Mouse (Mus musculus): ENCODE results near the gene Olfr119.
"Not testable (repeated sequence)": the region's sequence is repeated elsewhere in the genome, so short reads cannot be mapped to it uniquely, and the experiment has no call there.

Gene Olfr119

DNA sequence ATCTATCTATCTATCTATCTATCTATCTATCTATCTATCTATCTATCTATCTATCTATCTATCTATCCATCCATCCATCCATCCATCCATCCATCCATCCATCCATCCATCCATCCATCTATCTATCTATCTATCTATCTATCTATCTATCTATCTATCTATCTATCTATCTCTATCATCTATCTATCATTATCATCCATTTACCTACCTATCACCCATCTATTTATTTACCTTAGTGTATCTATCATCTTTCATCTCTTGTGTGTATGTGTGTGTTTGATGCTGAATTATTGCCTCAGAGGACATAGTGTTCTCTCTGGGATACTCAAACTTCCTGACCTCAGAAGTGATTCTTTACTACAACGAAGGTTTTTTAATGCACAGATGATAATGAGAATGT lies at the start of gene Olfr119:
Olfr119 (plus strand) TSS at position 301 of the 400 bp plus-strand sequence.
- not testable (repeated sequence) for DNase-seq (ENCODE audit: low spot score)

DNA sequence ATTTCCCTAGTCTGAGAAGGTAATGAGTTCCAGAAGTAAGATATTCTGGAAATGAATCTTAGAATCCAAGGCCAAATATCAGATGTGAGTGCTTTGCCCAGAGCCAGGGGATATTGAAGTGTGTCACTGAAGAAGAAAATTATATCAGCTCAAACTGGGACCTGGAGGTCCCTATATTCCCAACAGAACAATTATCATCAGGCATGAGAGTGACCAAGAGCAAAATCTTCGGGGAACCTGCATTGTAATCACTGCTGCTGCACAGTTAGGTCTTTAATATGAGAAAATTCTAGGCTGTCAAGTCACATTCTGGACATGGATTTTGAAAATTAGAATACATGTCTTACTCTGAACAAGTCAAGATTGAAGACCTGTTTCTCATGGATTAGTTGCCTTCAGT lies 32.7 kb upstream of the Olfr119 start, which contains the start of gene Olfr117:
Olfr117 (minus strand) TSS at position 101 of the 400 bp plus-strand sequence.
- no peak for DNase-seq (ENCODE audit: low spot score)

DNA sequence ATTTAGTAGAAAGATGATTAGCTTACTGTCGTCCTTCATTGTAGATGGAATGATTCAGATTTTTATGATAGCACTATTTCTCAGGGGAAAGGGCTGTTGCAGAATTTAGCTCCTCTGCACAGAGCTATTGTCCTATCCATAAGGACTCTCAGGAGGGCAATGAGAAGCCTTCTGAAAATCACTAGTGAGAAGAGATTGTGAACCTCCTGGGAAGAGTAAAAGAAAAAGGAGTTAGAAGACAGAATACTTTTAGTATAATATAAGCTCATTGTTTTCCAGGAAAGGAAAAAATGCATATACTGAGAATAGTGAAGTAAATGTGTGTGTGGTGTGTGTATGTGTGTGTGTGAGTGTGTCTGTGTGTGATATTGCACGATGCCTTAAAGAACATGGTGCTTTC lies 29.7 kb upstream of the Olfr119 start, which contains the start of gene Olfr118:
Olfr118 (plus strand) TSS at position 301 of the 400 bp plus-strand sequence.
- no peak for DNase-seq (ENCODE audit: low spot score)

DNA sequence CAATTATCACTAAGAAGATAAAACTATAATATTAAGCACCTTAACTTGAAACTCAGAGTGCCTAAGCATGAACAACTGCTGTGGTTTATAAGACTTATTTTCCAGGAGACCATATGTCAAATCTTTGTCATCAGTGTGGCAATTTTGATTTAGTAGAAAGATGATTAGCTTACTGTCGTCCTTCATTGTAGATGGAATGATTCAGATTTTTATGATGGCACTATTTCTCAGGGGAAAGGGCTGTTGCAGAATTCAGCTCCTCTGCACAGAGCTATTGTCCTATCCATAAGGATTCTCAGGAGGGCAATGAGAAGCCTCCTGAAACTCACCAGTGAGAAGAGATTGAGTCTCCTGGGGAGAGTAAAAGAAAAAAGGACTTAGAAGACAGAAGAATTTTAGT lies 25.1 kb downstream of the Olfr119 start, which contains the start of gene Olfr120:
Olfr120 (plus strand) TSS at position 301 of the 400 bp plus-strand sequence.
- no peak for DNase-seq (ENCODE audit: low spot score)

DNA sequence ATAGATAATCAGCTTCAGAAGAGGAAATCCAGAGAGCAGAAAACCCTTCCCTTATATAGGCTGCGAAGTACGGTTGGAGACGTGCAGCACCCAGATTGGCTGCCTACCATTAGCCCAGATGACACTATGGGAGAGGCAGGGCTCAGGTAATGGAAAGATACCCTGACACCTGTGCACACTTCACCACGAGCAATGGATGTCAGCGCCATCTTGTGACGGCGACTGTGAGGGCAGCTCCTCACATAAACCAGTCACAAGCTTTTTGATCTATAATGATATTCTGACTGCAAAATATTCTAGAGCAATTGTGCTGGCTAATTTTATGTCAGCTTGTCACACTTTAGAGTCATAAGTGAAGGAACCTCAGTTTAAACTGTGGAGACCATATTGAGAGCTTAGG lies 41.7 kb downstream of the Olfr119 start:
- DNase-seq (ENCODE audit: low spot score), result no peak
